Comparison of ENCODE assay signal across 20 mouse cellular contexts in genomic region chr8:86698811-86699421, GRCm38 (mm10). TPM values are rescaled to one million over a fixed set of nuclear protein-coding genes. Genes with fewer than 3 reads are reported as not detected.
A peak's percentile ranks its signal among the peaks of the same experiment; 100 is the strongest.
DNase-seq lines count a peak whose midpoint lies in the region; ATAC-seq and TF ChIP-seq lines count a peak whose summit lies in the region.
"Had no signal": no experiment of that assay in that cellular context is flagged by ENCODE, and none has a peak within 500 bp of the region (broad histone marks: within the 10 kb centered on the region; RNA-seq: fewer than 3 reads in every experiment).

No protein-coding gene starts in this region.

- intact Hi-C loops in gastrocnemius, adult 2 months (cut with DNase I) = no loop called here
- intact Hi-C loops in heart, postnatal 36 days (cut with DNase I) = no loop called here

- 44% methylated on average over 1 of the region's 1 CpGs for WGBS in heart, embryonic 15.5 days
- whole genome bisulfite sequencing in forebrain, embryonic 15.5 days = 96% methylated on average over 1 of the region's 1 CpGs

- no peak for DNase-seq in gastrocnemius, adult 2 months
- DNase-seq in gastrocnemius, adult 8-10 months (ENCODE audit: low spot score in 2 of 2) = no peak
- no peak for DNase-seq in heart, postnatal 36 days
- no peak for DNase-seq in layer of hippocampus, adult 2 months (ENCODE audit: low spot score in 2 of 2)
- DNase-seq in layer of hippocampus, postnatal 10 days (ENCODE audit: low spot score in 2 of 2) = no peak
- DNase-seq in brain, adult 2 months (ENCODE audit: low read depth, low spot score) = peak; percentile 51
- DNase-seq: cerebellum, adult 11 months; cerebellum, adult 9-11 months; gastrocnemius, postnatal 25 days; left cerebral cortex, postnatal 4 days; lung, postnatal 4 days had no signal

- no peak; the same call in 1 of the 2 replicates for ATAC-seq in heart, embryonic 15.5 days (replicated peaks; ENCODE audit: insufficient number of reproducible peaks, insufficient read depth, low FRiP score, low read depth)
- no peak for ATAC-seq in forebrain, embryonic 15.5 days (replicated peaks)
- ATAC-seq: CD4-positive, CD25-positive, alpha-beta regulatory T cell, adult 4 months; forebrain, embryonic 16.5 days; midbrain, embryonic 15.5 days had no signal

- 0 out of 2 replicates have a peak, but pooled peaks cover 5% of the 10 kb centered on the region for H3K36me3 ChIP-seq in heart, embryonic 15.5 days
- H3K36me3 ChIP-seq in forebrain, embryonic 15.5 days = no peaks in the 10 kb centered on the region
- H3K36me3 ChIP-seq: hindbrain, embryonic 15.5 days; midbrain, embryonic 15.5 days had no signal

- H3K9me3 ChIP-seq in heart, embryonic 15.5 days (replicated peaks) = no peaks in the 10 kb centered on the region
- no peaks in the 10 kb centered on the region for H3K9me3 ChIP-seq in forebrain, embryonic 15.5 days
- H3K9me3 ChIP-seq: embryonic facial prominence, embryonic 10.5 days; hindbrain, embryonic 15.5 days; limb, embryonic 15.5 days; midbrain, embryonic 15.5 days; neural tube, embryonic 15.5 days had no signal

- H3K4me3 ChIP-seq in gastrocnemius, adult 2 months = no peak overlapping the region
- no peak overlapping the region for H3K4me3 ChIP-seq in heart, embryonic 15.5 days
- H3K4me3 ChIP-seq in layer of hippocampus, adult 2 months = no peak overlapping the region
- H3K4me3 ChIP-seq in forebrain, embryonic 15.5 days = no peak overlapping the region
- H3K4me3 ChIP-seq: embryonic facial prominence, embryonic 10.5 days; hindbrain, embryonic 15.5 days; limb, embryonic 15.5 days; midbrain, embryonic 15.5 days; neural tube, embryonic 15.5 days had no signal

- H3K9ac ChIP-seq in heart, embryonic 15.5 days = no peak overlapping the region
- no peak overlapping the region for H3K9ac ChIP-seq in forebrain, embryonic 15.5 days (replicated peaks)
- H3K9ac ChIP-seq: hindbrain, embryonic 15.5 days; limb, embryonic 15.5 days; midbrain, embryonic 15.5 days; neural tube, embryonic 15.5 days had no signal

- H3K27ac ChIP-seq in gastrocnemius, adult 2 months = peak overlapping the region; percentile 24; the same call in 1 of the 2 replicates
- peak overlapping the region; percentile 10; the same call in 1 of the 2 replicates for H3K27ac ChIP-seq in heart, embryonic 15.5 days
- peak overlapping the region; percentile 2; the same call in 1 of the 2 replicates for H3K27ac ChIP-seq in layer of hippocampus, adult 2 months
- no peak overlapping the region for H3K27ac ChIP-seq in forebrain, embryonic 15.5 days (replicated peaks)
- H3K27ac ChIP-seq: embryonic facial prominence, embryonic 10.5 days; hindbrain, embryonic 15.5 days; limb, embryonic 15.5 days; midbrain, embryonic 15.5 days; neural tube, embryonic 15.5 days had no signal

- H3K27me3 ChIP-seq in heart, embryonic 15.5 days = no peaks in the 10 kb centered on the region
- H3K27me3 ChIP-seq in forebrain, embryonic 15.5 days = no peaks in the 10 kb centered on the region
- H3K27me3 ChIP-seq: hindbrain, embryonic 15.5 days; limb, embryonic 15.5 days; midbrain, embryonic 15.5 days; neural tube, embryonic 15.5 days had no signal

- no peak for TF ChIP-seq CTCF in gastrocnemius, adult 2 months (IDR thresholded peaks at IDR 0.05)
- TF ChIP-seq CTCF in layer of hippocampus, adult 2 months (conservative IDR thresholded peaks at IDR 0.05) = no peak

- H3K4me2 ChIP-seq in heart, embryonic 15.5 days = no peak overlapping the region
- H3K4me2 ChIP-seq in forebrain, embryonic 15.5 days (replicated peaks) = no peak overlapping the region
- H3K4me2 ChIP-seq: hindbrain, embryonic 15.5 days; limb, embryonic 15.5 days; midbrain, embryonic 15.5 days; neural tube, embryonic 15.5 days had no signal

- peaks cover 9% of the 10 kb centered on the region for H3K4me1 ChIP-seq in heart, embryonic 15.5 days (replicated peaks)
- no peaks in the 10 kb centered on the region for H3K4me1 ChIP-seq in forebrain, embryonic 15.5 days
- H3K4me1 ChIP-seq: embryonic facial prominence, embryonic 10.5 days; hindbrain, embryonic 15.5 days; limb, embryonic 15.5 days; midbrain, embryonic 15.5 days; neural tube, embryonic 15.5 days had no signal

RNA-seq across cellular contexts. Expression of gene Gm10638, which starts 46.6 kb away (rescaled TPM):
- total RNA-seq in gastrocnemius, adult 2 months (2021) = 1 to 10 TPM; 4.9 to 5.3 TPM
- total RNA-seq in gastrocnemius, adult 8-10 months (2022) = 1 to 10 TPM; 1.5 to 7.1 (median 4.4) TPM
- 3.9 and 4.2 TPM in 2 replicates for polyA plus RNA-seq in heart, embryonic 15.5 days (2015; fragmentation: Nextera tagmentation; extraction: Ambion mirVana)
- 1 to 10 TPM; 3.5 to 3.8 TPM for total RNA-seq in heart, postnatal 36 days (2021)
- 1 to 10 TPM; 2.5 to 3.2 TPM for total RNA-seq in layer of hippocampus, adult 2 months (2021)
- 1 to 10 TPM; 3.2 to 4.5 TPM for total RNA-seq in layer of hippocampus, postnatal 10 days (2021)
- polyA plus RNA-seq in forebrain, embryonic 15.5 days (2015; fragmentation: Nextera tagmentation; extraction: Ambion mirVana) = 8.7 and 12.0 TPM in 2 replicates
- polyA plus RNA-seq: CD4-positive, CD25-positive, alpha-beta regulatory T cell, adult 4 months had no signal

RNA-seq across cellular contexts. Expression of gene Siah1a, which starts 46.8 kb away (rescaled TPM):
- 10 to 100 TPM in 1 of 2 experiments, 1 to 10 TPM in 1; 9.6 to 14.9 TPM for total RNA-seq in gastrocnemius, adult 2 months (2021)
- total RNA-seq in gastrocnemius, adult 8-10 months (2022) = 10 to 100 TPM; 10.4 to 14.5 (median 11.7) TPM
- 29.8 and 30.5 TPM in 2 replicates for polyA plus RNA-seq in heart, embryonic 15.5 days (2015; fragmentation: Nextera tagmentation; extraction: Ambion mirVana)
- total RNA-seq in heart, postnatal 36 days (2021) = 10 to 100 TPM; 16.1 to 17.7 TPM
- 10 to 100 TPM; 31.8 to 35.8 TPM for total RNA-seq in layer of hippocampus, adult 2 months (2021)
- total RNA-seq in layer of hippocampus, postnatal 10 days (2021) = 10 to 100 TPM; 36.2 to 37.7 TPM
- 108 and 112 TPM in 2 replicates for polyA plus RNA-seq in forebrain, embryonic 15.5 days (2015; fragmentation: Nextera tagmentation; extraction: Ambion mirVana)
